Mouse (Mus musculus): ENCODE results near the gene Olfr1432. TPM values are rescaled to one million over a fixed set of nuclear protein-coding genes. Genes with fewer than 3 reads are reported as not detected.
"Not testable (repeated sequence)": the region's sequence is repeated elsewhere in the genome, so short reads cannot be mapped to it uniquely, and the experiment has no call there.

The Olfr1432 gene
- not detected in 2 replicates for polyA plus RNA-seq (2014; fragmentation: Nextera tagmentation; extraction: Ambion mirVana)

- not testable (repeated sequence) for H3K9me3 ChIP-seq (ENCODE audit: control insufficient read depth, low read length); H3K4me1 ChIP-seq (ENCODE audit: control insufficient read depth in 2 of 2, insufficient read depth in 2 of 2, low read length in 2 of 2); ATAC-seq (ENCODE audit: insufficient number of reproducible peaks, insufficient read depth, low FRiP score, low read depth); H3K27ac ChIP-seq (replicated peaks in 1 of 2; ENCODE audit: control insufficient read depth in 1 of 2, insufficient read depth in 1 of 2, low read depth in 2 of 2, low read length in 2 of 2); H3K27me3 ChIP-seq (ENCODE audit: control insufficient read depth, insufficient read depth, low read length); H3K4me3 ChIP-seq (ENCODE audit: control insufficient read depth in 1 of 2, insufficient read depth in 1 of 2, low read depth in 1 of 2, low read length in 2 of 2); H3K36me3 ChIP-seq (ENCODE audit: control insufficient read depth, insufficient read depth, low read length); H3K4me2 ChIP-seq (ENCODE audit: low read length); H3K9ac ChIP-seq (ENCODE audit: low read length)
Measured at GRCm38 (mm10) chr19:12232496-12232895, at the start of gene Olfr1432. Gene Olfr1432 (minus strand): TSS chr19:12232596.

- whole genome bisulfite sequencing = 59% methylated on average over 2 of the region's 2 CpGs
Measured at GRCm38 (mm10) chr19:12279554-12279953, 47.2 kb upstream of the Olfr1432 start, which contains the start of gene Olfr1434. Gene Olfr1434 (plus strand): TSS chr19:12279854.

GRCm38 (mm10) chr19:12260732-12261131 is 28.3 kb upstream of the Olfr1432 start, which contains the start of gene Olfr235:
Gene Olfr235 (plus strand): TSS chr19:12261032.
- H3K4me1 ChIP-seq (ENCODE audit: control insufficient read depth in 2 of 2, insufficient read depth in 2 of 2, low read length in 2 of 2) = no peaks in the 10 kb centered on the region
- H3K4me2 ChIP-seq (ENCODE audit: low read length) = no peak within 1 kb of the TSS
- H3K9ac ChIP-seq (ENCODE audit: low read length) = no peak within 1 kb of the TSS
- 76% methylated on average over 1 of the region's 1 CpGs for WGBS
- no peak within 1 kb of the TSS for H3K4me3 ChIP-seq (ENCODE audit: control insufficient read depth in 1 of 2, insufficient read depth in 1 of 2, low read depth in 1 of 2, low read length in 2 of 2)
- H3K9me3 ChIP-seq (ENCODE audit: control insufficient read depth, low read length) = no peaks in the 10 kb centered on the region
- no peaks in the 10 kb centered on the region for H3K27me3 ChIP-seq (ENCODE audit: control insufficient read depth, insufficient read depth, low read length)
- no peaks in the 10 kb centered on the region for H3K36me3 ChIP-seq (ENCODE audit: control insufficient read depth, insufficient read depth, low read length)
- ATAC-seq (ENCODE audit: insufficient number of reproducible peaks, insufficient read depth, low FRiP score, low read depth) = no peak
- H3K27ac ChIP-seq (replicated peaks in 1 of 2; ENCODE audit: control insufficient read depth in 1 of 2, insufficient read depth in 1 of 2, low read depth in 2 of 2, low read length in 2 of 2) = no peak within 1 kb of the TSS

More at GRCm38 (mm10) chr19:12279554-12279953, 47.2 kb upstream of the Olfr1432 start, which contains the start of gene Olfr1434:
- H3K36me3 ChIP-seq (ENCODE audit: control insufficient read depth, insufficient read depth, low read length) = no peaks in the 10 kb centered on the region
- ATAC-seq (ENCODE audit: insufficient number of reproducible peaks, insufficient read depth, low FRiP score, low read depth) = no peak
- no peaks in the 10 kb centered on the region for H3K4me1 ChIP-seq (ENCODE audit: control insufficient read depth in 2 of 2, insufficient read depth in 2 of 2, low read length in 2 of 2)
- H3K4me2 ChIP-seq (ENCODE audit: low read length) = no peak within 1 kb of the TSS
- no peaks in the 10 kb centered on the region for H3K9me3 ChIP-seq (ENCODE audit: control insufficient read depth, low read length)
- no peak within 1 kb of the TSS for H3K27ac ChIP-seq (replicated peaks in 1 of 2; ENCODE audit: control insufficient read depth in 1 of 2, insufficient read depth in 1 of 2, low read depth in 2 of 2, low read length in 2 of 2)
- no peak within 1 kb of the TSS for H3K4me3 ChIP-seq (ENCODE audit: control insufficient read depth in 1 of 2, insufficient read depth in 1 of 2, low read depth in 1 of 2, low read length in 2 of 2)
- H3K9ac ChIP-seq (ENCODE audit: low read length) = no peak within 1 kb of the TSS
- H3K27me3 ChIP-seq (ENCODE audit: control insufficient read depth, insufficient read depth, low read length) = no peaks in the 10 kb centered on the region

- no peak within 1 kb of the TSS for H3K27ac ChIP-seq (replicated peaks in 1 of 2; ENCODE audit: control insufficient read depth in 1 of 2, insufficient read depth in 1 of 2, low read depth in 2 of 2, low read length in 2 of 2)
- WGBS = 62% methylated on average over 1 of the region's 1 CpGs
- H3K9ac ChIP-seq (ENCODE audit: low read length) = no peak within 1 kb of the TSS
- H3K4me3 ChIP-seq (ENCODE audit: control insufficient read depth in 1 of 2, insufficient read depth in 1 of 2, low read depth in 1 of 2, low read length in 2 of 2) = no peak within 1 kb of the TSS
- H3K4me2 ChIP-seq (ENCODE audit: low read length) = no peak within 1 kb of the TSS
- H3K36me3 ChIP-seq (ENCODE audit: control insufficient read depth, insufficient read depth, low read length) = no peaks in the 10 kb centered on the region
- H3K27me3 ChIP-seq (ENCODE audit: control insufficient read depth, insufficient read depth, low read length) = no peaks in the 10 kb centered on the region
- no peaks in the 10 kb centered on the region for H3K9me3 ChIP-seq (ENCODE audit: control insufficient read depth, low read length)
- ATAC-seq (ENCODE audit: insufficient number of reproducible peaks, insufficient read depth, low FRiP score, low read depth) = no peak
- no peaks in the 10 kb centered on the region for H3K4me1 ChIP-seq (ENCODE audit: control insufficient read depth in 2 of 2, insufficient read depth in 2 of 2, low read length in 2 of 2)
Measured at GRCm38 (mm10) chr19:12241559-12241958, 9.2 kb upstream of the Olfr1432 start, which contains the start of gene Olfr262. Gene Olfr262 (minus strand): TSS chr19:12241659.

- 51% methylated on average over 1 of the region's 1 CpGs for WGBS
Measured at GRCm38 (mm10) chr19:12200334-12200733, 32.1 kb downstream of the Olfr1432 start, which contains the start of gene Olfr1431. Gene Olfr1431 (plus strand): TSS chr19:12200634.

GRCm38 (mm10) chr19:12199076-12199475 is 33.3 kb downstream of the Olfr1432 start:
- H3K9ac ChIP-seq (ENCODE audit: low read length); H3K36me3 ChIP-seq (ENCODE audit: control insufficient read depth, insufficient read depth, low read length); H3K27me3 ChIP-seq (ENCODE audit: control insufficient read depth, insufficient read depth, low read length); H3K4me2 ChIP-seq (ENCODE audit: low read length); H3K4me3 ChIP-seq (ENCODE audit: control insufficient read depth in 1 of 2, insufficient read depth in 1 of 2, low read depth in 1 of 2, low read length in 2 of 2); H3K27ac ChIP-seq (replicated peaks in 1 of 2; ENCODE audit: control insufficient read depth in 1 of 2, insufficient read depth in 1 of 2, low read depth in 2 of 2, low read length in 2 of 2); ATAC-seq (ENCODE audit: insufficient number of reproducible peaks, insufficient read depth, low FRiP score, low read depth); H3K9me3 ChIP-seq (ENCODE audit: control insufficient read depth, low read length); H3K4me1 ChIP-seq (ENCODE audit: control insufficient read depth in 2 of 2, insufficient read depth in 2 of 2, low read length in 2 of 2): not testable (repeated sequence)
- 81% methylated on average over 4 of the region's 4 CpGs for WGBS

More at GRCm38 (mm10) chr19:12200334-12200733, 32.1 kb downstream of the Olfr1432 start, which contains the start of gene Olfr1431:
- 0 out of 2 replicates have a peak, but pooled peaks cover 3% of the 10 kb centered on the region for H3K9me3 ChIP-seq (ENCODE audit: control insufficient read depth, low read length)
- no peak within 1 kb of the TSS for H3K4me2 ChIP-seq (ENCODE audit: low read length)
- no peak within 1 kb of the TSS for H3K27ac ChIP-seq (replicated peaks in 1 of 2; ENCODE audit: control insufficient read depth in 1 of 2, insufficient read depth in 1 of 2, low read depth in 2 of 2, low read length in 2 of 2)
- no peak within 1 kb of the TSS for H3K9ac ChIP-seq (ENCODE audit: low read length)
- no peak within 1 kb of the TSS for H3K4me3 ChIP-seq (ENCODE audit: control insufficient read depth in 1 of 2, insufficient read depth in 1 of 2, low read depth in 1 of 2, low read length in 2 of 2)
- H3K4me1 ChIP-seq (ENCODE audit: control insufficient read depth in 2 of 2, insufficient read depth in 2 of 2, low read length in 2 of 2) = no peaks in the 10 kb centered on the region
- ATAC-seq (ENCODE audit: insufficient number of reproducible peaks, insufficient read depth, low FRiP score, low read depth) = no peak
- H3K36me3 ChIP-seq (ENCODE audit: control insufficient read depth, insufficient read depth, low read length) = no peaks in the 10 kb centered on the region
- no peaks in the 10 kb centered on the region for H3K27me3 ChIP-seq (ENCODE audit: control insufficient read depth, insufficient read depth, low read length)

Other genes with a start within 250 kb of the Olfr1432 start
- gene Olfr1423, start 191.3 kb downstream of the Olfr1432 start, polyA plus RNA-seq (2014; fragmentation: Nextera tagmentation; extraction: Ambion mirVana) = not detected in 2 replicates
- not detected in 2 replicates for gene Olfr1424, start 169.9 kb downstream of the Olfr1432 start, polyA plus RNA-seq (2014; fragmentation: Nextera tagmentation; extraction: Ambion mirVana)
- gene Olfr1425, start 154.9 kb downstream of the Olfr1432 start, polyA plus RNA-seq (2014; fragmentation: Nextera tagmentation; extraction: Ambion mirVana) = not detected in 2 replicates
- not detected in 2 replicates for gene Olfr1426, start 140.6 kb downstream of the Olfr1432 start, polyA plus RNA-seq (2014; fragmentation: Nextera tagmentation; extraction: Ambion mirVana)
- not detected in 2 replicates for gene Olfr1427, start 129.3 kb downstream of the Olfr1432 start, polyA plus RNA-seq (2014; fragmentation: Nextera tagmentation; extraction: Ambion mirVana)
- not detected in 2 replicates for gene Olfr1428, start 116.7 kb downstream of the Olfr1432 start, polyA plus RNA-seq (2014; fragmentation: Nextera tagmentation; extraction: Ambion mirVana)
- not detected in 2 replicates for gene Olfr76, start 109.4 kb downstream of the Olfr1432 start, polyA plus RNA-seq (2014; fragmentation: Nextera tagmentation; extraction: Ambion mirVana)
- not detected in 2 replicates for gene Olfr1555-ps1, start 62.5 kb downstream of the Olfr1432 start, polyA plus RNA-seq (2014; fragmentation: Nextera tagmentation; extraction: Ambion mirVana)
- gene Olfr1431, start 32.0 kb downstream of the Olfr1432 start, polyA plus RNA-seq (2014; fragmentation: Nextera tagmentation; extraction: Ambion mirVana) = not detected in 2 replicates
- gene Olfr262, start 9.1 kb upstream of the Olfr1432 start, polyA plus RNA-seq (2014; fragmentation: Nextera tagmentation; extraction: Ambion mirVana) = not detected in 2 replicates
- gene Olfr235, start 28.4 kb upstream of the Olfr1432 start, polyA plus RNA-seq (2014; fragmentation: Nextera tagmentation; extraction: Ambion mirVana) = not detected in 2 replicates
- not detected in 2 replicates for gene Olfr1434, start 47.3 kb upstream of the Olfr1432 start, polyA plus RNA-seq (2014; fragmentation: Nextera tagmentation; extraction: Ambion mirVana)
- gene Olfr1436, start 66.5 kb upstream of the Olfr1432 start, polyA plus RNA-seq (2014; fragmentation: Nextera tagmentation; extraction: Ambion mirVana) = not detected in 2 replicates
- gene Olfr1437, start 92.5 kb upstream of the Olfr1432 start, polyA plus RNA-seq (2014; fragmentation: Nextera tagmentation; extraction: Ambion mirVana) = not detected in 2 replicates
- gene Olfr1438-ps1, start 103.3 kb upstream of the Olfr1432 start, polyA plus RNA-seq (2014; fragmentation: Nextera tagmentation; extraction: Ambion mirVana) = not detected in 2 replicates
- not detected in 2 replicates for gene Olfr1440, start 154.7 kb upstream of the Olfr1432 start, polyA plus RNA-seq (2014; fragmentation: Nextera tagmentation; extraction: Ambion mirVana)
- gene Olfr1441, start 184.8 kb upstream of the Olfr1432 start, polyA plus RNA-seq (2014; fragmentation: Nextera tagmentation; extraction: Ambion mirVana) = not detected in 2 replicates
- gene Pfpl, start 195.3 kb upstream of the Olfr1432 start, polyA plus RNA-seq (2014; fragmentation: Nextera tagmentation; extraction: Ambion mirVana) = not detected in 2 replicates
- gene Mpeg1, start 228.2 kb upstream of the Olfr1432 start, polyA plus RNA-seq (2014; fragmentation: Nextera tagmentation; extraction: Ambion mirVana) = 0.95 and 1.2 TPM in 2 replicates